Mouse (Mus musculus) monocyte, adult 2 months (primary cell): ENCODE measurements around the gene Hist1h4f.
A peak's percentile ranks its signal among the peaks of the same experiment; 100 is the strongest.

Source experiments
- DNase-seq, 2 experiments: peaks; one replicate each; pipeline ENCODE4 v3.0.0; 2022; ENCODE audit warnings: low spot score in 2 of 2, low read depth in 1 of 2

Hist1h4f gene

GRCm38 (mm10) chr13:23515826-23516620 lies 35.4 kb downstream of the Hist1h4f start:
- DNase-seq = no peak

- no peak for DNase-seq
Measured at GRCm38 (mm10) chr13:23515281-23515680, 36.2 kb downstream of the Hist1h4f start.

GRCm38 (mm10) chr13:23513517-23513916 lies 37.9 kb downstream of the Hist1h4f start:
- no peak for DNase-seq

GRCm38 (mm10) chr13:23510127-23510526 lies 41.3 kb downstream of the Hist1h4f start:
- no peak for DNase-seq

GRCm38 (mm10) chr13:23506819-23507515 lies 44.5 kb downstream of the Hist1h4f start:
- no peak for DNase-seq

- peak in 1 of 2 experiments; percentile 26 for DNase-seq
Measured at GRCm38 (mm10) chr13:23506351-23506750, 45.1 kb downstream of the Hist1h4f start.

- no peak for DNase-seq
Measured at GRCm38 (mm10) chr13:23505662-23506345, 45.6 kb downstream of the Hist1h4f start.

- DNase-seq = no peak
Measured at GRCm38 (mm10) chr13:23503797-23504196, 47.7 kb downstream of the Hist1h4f start.

- no peak for DNase-seq
Measured at GRCm38 (mm10) chr13:23502916-23503315, 48.5 kb downstream of the Hist1h4f start.

- no peak for DNase-seq
Measured at GRCm38 (mm10) chr13:23502031-23502567, 49.3 kb downstream of the Hist1h4f start.

GRCm38 (mm10) chr13:23501511-23501910 lies 49.9 kb downstream of the Hist1h4f start:
- no peak for DNase-seq
